Mouse (Mus musculus): ENCODE measurements around the gene Birc7.

Birc7 gene

DNA sequence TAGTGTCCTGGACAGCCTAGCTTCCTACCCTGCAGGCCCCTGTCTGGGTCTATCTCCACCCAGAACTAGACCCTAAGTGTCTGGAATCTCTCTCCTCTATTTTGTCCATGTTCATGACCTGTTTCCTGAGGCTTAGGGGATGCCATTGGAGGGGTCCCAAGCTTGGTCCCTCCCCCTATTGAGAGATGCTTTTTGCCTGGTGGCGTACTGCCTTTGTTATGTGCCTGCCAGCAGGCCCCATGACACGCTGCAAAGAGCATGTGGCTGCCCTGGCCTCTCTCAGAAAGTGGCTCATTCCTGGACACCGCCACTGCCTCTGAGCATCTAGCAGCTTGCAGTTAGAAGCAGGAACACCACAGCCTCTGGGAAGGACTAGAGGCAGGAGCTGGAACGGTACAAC, at the start of gene Birc7:
Birc7 (plus strand) TSS at position 301 of the 400 bp plus-strand sequence.
- DNase-seq, result no peak

DNA sequence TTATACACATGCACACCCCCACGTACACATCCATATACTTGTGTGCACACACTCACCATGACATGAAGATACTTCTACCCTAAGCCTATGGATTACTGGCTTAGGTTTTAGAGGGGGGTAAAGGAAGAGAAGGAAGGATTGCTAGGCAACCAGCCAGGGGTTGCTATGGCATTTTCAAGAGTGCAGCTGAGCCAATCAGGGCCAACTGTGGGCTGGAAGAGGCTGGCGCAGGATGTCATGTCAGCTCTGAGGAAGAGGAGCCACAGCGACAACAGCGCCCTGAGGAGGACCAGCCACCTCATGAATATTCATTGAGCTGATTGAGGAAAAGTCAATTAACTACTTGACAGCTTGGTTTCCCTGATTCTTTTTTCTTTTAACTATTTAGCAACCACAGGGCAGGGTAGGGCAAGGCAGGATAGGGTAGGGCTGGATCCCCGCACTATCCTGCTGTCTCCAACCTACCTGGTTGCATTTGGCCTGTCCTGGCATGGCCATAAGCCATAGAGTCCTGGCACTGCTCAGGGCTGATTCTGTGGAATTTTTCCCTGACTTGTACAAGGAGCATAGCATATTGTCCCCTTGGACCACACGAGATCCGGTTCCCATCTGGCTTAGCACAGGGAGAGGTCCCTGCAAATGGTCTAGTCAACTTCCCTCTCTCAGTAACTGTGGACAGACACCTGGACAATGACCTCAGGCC, 49.3 kb upstream of the Birc7 start:
- peak; percentile 59 for DNase-seq

GRCm38 (mm10) chr2:180881281-180881680, 47.5 kb upstream of the Birc7 start:
- DNase-seq, result no peak

DNA sequence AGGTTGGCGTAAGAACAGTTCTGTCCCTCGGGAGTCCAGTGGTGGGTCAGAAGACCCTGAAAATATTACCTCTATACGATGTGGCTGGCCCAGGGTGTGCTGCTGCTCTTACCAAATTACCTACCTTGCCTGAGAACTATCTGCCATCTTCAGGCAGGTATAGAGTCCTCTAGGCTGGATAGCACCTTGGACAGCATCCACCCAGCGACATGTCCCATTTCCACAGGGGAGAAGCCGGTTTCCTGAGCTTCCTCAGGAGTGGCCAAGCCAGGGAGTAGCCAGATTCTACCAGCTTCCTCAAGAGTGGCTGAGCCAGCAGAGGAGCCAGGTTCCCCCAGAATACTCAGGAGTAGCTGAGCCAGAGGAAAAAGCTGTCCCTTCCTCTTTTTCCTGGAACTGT, 43.6 kb upstream of the Birc7 start:
- no peak for DNase-seq

GRCm38 (mm10) chr2:180889271-180889920, 39.4 kb upstream of the Birc7 start:
- DNase-seq, result peak; percentile 76

- DNase-seq, result no peak
Observed at GRCm38 (mm10) chr2:180889921-180890280, 38.9 kb upstream of the Birc7 start.

- DNase-seq, result peak; percentile 59
Observed at GRCm38 (mm10) chr2:180890422-180891074, 38.3 kb upstream of the Birc7 start.

DNA sequence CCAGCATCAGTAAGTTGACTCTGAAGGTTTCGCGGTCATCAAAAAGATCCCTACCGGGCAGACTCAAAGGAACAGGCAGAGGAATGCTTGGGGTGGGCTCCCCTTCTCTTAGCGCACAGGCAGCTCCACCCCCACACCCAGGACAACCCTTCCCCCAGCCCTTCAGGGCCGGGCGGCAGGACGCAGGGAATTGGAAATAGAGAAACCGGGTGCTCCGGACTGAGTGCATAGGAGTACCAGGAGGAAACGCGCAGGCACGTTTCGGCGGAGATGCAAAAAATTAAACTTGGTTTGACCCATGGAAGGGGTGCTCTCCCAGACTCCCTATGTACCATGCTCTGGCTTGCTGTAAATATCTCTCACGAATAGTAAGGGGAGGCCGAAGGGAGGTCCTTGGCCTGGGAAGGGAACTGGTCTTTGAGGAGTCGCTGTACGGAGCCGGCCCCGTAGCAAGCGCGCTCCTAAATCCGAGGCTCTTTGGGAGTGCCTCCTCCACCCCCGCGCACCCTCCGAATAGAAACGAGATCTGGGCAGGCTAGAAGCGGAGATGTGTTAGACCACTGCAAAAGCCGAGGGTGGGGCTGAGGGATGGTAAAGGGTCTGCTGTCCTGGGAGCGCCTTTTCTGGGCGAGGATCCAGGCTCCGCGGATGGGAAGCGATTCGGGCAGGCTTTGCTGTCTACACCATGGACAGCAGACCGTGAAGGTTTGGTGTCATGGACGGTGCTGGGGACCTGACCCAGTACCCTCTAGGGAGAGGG, 37.6 kb upstream of the Birc7 start:
- DNase-seq, result peak; percentile 51

DNA sequence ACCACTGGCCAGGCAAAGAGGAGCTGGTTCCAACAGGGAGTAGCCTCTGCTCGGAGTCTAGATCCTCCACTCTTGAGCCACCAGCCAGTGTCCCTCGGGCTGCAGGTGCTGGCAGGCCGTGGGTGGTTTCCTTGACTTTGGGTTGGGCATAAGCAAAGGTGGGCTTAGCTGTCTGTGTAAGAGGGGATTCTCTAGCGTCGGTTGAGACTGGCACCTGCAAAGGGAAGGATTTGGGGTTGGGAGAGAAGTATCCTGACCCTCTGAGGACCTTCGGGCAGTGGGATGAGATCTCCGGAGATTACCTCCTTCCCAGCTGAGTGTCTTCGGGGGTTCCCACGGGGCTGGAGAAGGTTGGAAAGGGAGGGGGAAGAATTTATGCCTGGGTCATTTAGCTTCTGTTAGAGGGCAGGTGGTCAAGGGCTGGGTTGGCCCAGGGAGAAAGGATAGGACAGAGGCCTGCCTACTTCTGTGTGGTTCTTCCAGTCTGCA, 36.9 kb upstream of the Birc7 start:
- DNase-seq, result peak; percentile 43

DNA sequence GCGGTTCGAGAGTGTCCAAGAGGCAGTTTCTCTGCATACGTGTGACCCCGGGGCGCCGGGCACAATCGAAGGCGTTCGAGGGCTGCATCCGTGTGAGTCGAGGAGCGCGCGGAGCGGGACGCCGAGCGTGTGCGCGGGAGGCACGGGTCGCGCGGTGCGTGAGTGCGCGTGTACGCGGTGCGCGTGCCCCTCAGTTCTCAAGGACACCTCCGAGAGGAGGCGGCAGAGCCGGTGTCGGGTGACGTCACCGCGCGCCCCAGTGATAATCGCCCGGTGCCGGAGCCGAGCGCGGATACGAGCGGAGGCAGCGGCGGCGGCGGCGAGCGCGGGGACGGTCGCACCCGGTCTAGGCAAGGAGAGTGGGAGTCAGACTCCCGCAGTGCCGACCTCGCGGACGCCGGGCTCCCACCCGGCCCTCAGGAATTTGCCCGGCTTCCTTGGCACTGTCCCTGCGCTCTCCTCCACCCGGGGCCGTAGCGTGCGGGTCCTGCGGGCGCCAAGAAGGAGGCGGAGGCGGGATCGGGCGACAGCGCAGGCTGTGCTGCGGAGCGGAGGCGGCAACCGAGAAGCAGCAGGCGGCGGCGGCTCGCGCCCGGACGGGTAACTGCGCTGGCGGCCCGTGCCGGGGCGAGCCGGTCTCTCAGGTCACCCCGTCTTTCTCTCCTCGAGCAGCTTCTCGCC, 35.8 kb upstream of the Birc7 start:
- DNase-seq, result peak; percentile 84

GRCm38 (mm10) chr2:180893537-180894028, 35.2 kb upstream of the Birc7 start:
- peak; percentile 72 for DNase-seq

- peak; percentile 89 for DNase-seq
Observed at GRCm38 (mm10) chr2:180894029-180894623, 34.7 kb upstream of the Birc7 start.

DNA sequence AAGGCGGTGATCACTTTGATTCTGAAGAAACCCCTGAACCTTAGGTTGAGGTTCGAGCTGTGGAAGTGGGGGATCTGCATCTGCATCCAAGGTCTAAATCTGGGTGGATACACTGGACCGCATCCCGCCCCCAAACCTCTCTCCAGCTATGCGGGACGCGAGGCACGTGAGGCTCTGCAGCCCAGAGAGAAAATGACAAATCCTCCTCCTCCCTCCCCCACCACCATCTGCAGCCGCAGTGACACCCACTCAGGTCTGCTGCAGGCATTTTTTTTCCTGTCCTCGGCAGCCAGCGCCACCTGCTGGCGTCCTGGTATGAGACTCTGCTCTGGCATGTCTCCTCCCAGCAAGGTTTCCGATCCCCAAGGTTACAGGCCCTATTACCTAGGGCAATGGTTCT, 34.1 kb upstream of the Birc7 start:
- peak; percentile 95 for DNase-seq

DNA sequence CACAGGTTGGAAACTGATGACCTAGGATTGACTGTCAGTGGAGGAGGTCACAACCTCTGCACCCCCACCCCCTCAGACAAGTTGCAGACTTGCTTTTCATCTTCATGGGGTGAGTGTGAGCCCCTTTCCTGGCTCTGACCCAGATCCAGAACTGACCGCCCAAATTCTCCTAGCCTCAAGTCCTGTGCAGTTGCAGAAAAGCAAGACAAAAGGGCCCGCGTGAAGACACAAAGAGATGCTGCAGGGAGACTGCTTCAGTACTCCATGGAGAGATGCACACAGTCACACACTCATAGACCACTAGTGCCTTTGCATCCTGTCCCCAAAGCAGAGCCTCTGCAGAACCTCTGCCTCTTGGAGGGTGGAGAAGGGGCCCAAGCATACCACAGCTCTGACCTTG, 33.5 kb upstream of the Birc7 start:
- no peak for DNase-seq

GRCm38 (mm10) chr2:180895837-180896525, 32.8 kb upstream of the Birc7 start:
- no peak for DNase-seq

GRCm38 (mm10) chr2:180896819-180897625, 31.8 kb upstream of the Birc7 start:
- DNase-seq, result peak; percentile 16

DNA sequence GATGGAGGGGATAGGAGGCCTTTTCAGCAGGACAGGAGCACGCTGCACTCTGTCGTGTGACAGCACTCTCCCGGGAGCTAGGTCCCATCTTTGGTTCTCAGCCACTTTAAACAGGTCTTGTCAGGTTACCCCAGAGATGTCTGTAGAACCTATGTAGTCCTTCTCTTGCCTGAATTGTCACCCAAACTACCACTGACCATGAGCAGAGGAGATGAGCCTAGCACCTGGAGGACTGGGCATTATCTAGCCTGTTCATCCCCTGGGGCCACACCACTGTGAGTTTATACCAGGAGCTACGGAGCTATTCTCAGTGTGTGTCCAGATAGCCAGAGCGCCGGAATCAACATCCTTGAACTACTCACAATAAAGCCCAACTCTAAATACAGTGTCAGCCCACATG, 31.0 kb upstream of the Birc7 start:
- no peak for DNase-seq

DNA sequence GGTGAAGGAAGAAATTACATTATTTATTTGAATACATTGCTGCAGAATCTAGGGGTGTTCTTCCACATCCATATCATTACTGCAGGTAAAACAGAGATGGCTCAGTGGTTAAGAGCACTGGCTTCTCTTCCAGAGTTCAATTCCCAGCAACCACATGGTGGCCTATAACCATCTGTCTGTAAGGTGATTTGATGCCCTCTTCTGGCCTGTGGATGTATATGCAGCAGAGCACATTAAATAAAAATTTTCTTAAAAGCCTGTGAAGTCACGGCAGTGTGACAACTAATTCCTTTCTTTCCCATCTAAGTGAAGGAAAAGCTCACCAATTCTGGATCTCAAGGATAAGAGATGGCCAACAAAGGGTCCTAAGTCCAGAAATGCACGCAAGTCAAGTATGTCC, 26.7 kb upstream of the Birc7 start:
- DNase-seq, result peak; percentile 71

DNA sequence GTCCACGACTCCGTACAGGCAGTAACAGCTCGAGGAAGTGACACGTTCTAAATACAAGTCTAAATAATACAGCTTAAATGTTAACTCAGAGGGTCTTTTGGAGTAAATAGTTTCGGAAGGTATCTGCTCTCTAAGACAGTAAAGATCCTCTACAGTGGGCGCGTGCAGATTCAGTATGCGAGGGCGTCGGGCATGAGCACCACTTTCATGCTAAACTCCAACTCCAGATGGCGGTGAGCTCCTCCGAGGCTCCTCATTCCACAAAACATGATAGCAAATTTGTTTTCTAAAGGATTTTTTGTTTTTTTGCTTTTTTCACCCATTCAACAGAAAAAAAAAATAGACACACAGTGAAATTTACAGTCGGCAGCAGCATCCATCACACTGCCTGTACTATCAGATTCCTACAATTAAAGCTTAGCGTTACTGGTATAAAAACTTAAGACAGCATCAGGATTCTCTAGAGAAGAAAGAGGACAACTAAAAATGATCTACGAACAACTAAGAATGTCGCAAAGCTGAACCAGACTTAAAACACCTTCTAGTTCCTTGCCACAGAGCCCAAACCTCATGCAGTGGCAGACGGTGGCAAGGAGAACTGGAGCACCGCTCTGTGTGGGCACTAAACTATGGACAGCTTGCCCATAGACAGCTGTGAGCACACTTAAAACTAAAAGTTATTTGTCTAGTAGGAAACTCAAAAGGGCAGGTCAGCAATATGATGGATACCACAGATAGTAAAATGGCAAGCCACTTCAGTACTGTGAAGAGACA, 24.2 kb upstream of the Birc7 start:
- DNase-seq, result no peak

Measured in retina, postnatal 1 day (tissue).